Mouse (Mus musculus): ENCODE data around the gene Vash1. TPM values are rescaled to one million over a fixed set of nuclear protein-coding genes. Genes with fewer than 3 reads are reported as not detected.

The Vash1 gene
- polyA plus RNA-seq, 1 experiment from 2014 or later: 9.3 TPM

GRCm38 (mm10) chr12:86659447-86659968, 19.0 kb upstream of the Vash1 start:
- peaks cover 24% of the 10 kb centered on the region for H3K4me1 ChIP-seq
- H3K9ac ChIP-seq: no peak overlapping the region
- no peaks in the 10 kb centered on the region for H3K36me3 ChIP-seq
- no peaks in the 10 kb centered on the region for H3K9me3 ChIP-seq
- H3K27ac ChIP-seq (replicated peaks): peak overlapping the region; percentile 46
- no peak for ATAC-seq (ENCODE audit: extremely low read depth, insufficient number of reproducible peaks, low FRiP score, low TSS enrichment)
- no peak overlapping the region for H3K4me2 ChIP-seq
- no peak overlapping the region for H3K4me3 ChIP-seq
- H3K27me3 ChIP-seq (replicated peaks): peaks cover 8% of the 10 kb centered on the region; the same call in 1 of the 2 replicates
- 44% methylated on average over 6 of the region's 6 CpGs for WGBS

- H3K4me2 ChIP-seq: no peak overlapping the region
- H3K9ac ChIP-seq: no peak overlapping the region
- no peak overlapping the region for H3K4me3 ChIP-seq
- H3K27me3 ChIP-seq (replicated peaks): peaks cover 8% of the 10 kb centered on the region; the same call in 1 of the 2 replicates
- 71% methylated on average over 2 of the region's 2 CpGs for WGBS
- H3K4me1 ChIP-seq: peaks cover 15% of the 10 kb centered on the region
- H3K36me3 ChIP-seq: no peaks in the 10 kb centered on the region
- H3K27ac ChIP-seq (replicated peaks): no peak overlapping the region
- no peaks in the 10 kb centered on the region for H3K9me3 ChIP-seq
- ATAC-seq (ENCODE audit: extremely low read depth, insufficient number of reproducible peaks, low FRiP score, low TSS enrichment): no peak
Observed at GRCm38 (mm10) chr12:86660466-86660865, 18.0 kb upstream of the Vash1 start.

- Histone ChIP-seq H3K27ac (replicated peaks) (no peak overlapping the region), H3K4me1 (no peaks in the 10 kb centered on the region), H3K9me3 (no peaks in the 10 kb centered on the region), H3K9ac (no peak overlapping the region), H3K4me3 (no peak overlapping the region), H3K4me2 (no peak overlapping the region), H3K27me3 (replicated peaks) (peaks cover 5% of the 10 kb centered on the region; the same call in 1 of the 2 replicates), H3K36me3 (no peaks in the 10 kb centered on the region)
- ATAC-seq (ENCODE audit: extremely low read depth, insufficient number of reproducible peaks, low FRiP score, low TSS enrichment): no peak
- 60% methylated on average over 3 of the region's 3 CpGs for WGBS
Observed at GRCm38 (mm10) chr12:86665656-86666055, 12.8 kb upstream of the Vash1 start.

GRCm38 (mm10) chr12:86668404-86668803, 10.1 kb upstream of the Vash1 start:
- H3K27me3 ChIP-seq (replicated peaks): no peaks in the 10 kb centered on the region
- no peak overlapping the region for H3K4me3 ChIP-seq
- H3K36me3 ChIP-seq: no peaks in the 10 kb centered on the region
- no peak overlapping the region for H3K4me2 ChIP-seq
- WGBS: 82% methylated on average over 2 of the region's 2 CpGs
- no peak overlapping the region for H3K9ac ChIP-seq
- peaks cover 12% of the 10 kb centered on the region for H3K4me1 ChIP-seq
- no peaks in the 10 kb centered on the region for H3K9me3 ChIP-seq
- H3K27ac ChIP-seq (replicated peaks): no peak overlapping the region
- no peak for ATAC-seq (ENCODE audit: extremely low read depth, insufficient number of reproducible peaks, low FRiP score, low TSS enrichment)

- Histone ChIP-seq H3K4me2 (no peak overlapping the region), H3K4me1 (peaks cover 12% of the 10 kb centered on the region), H3K27ac (replicated peaks) (no peak overlapping the region), H3K27me3 (replicated peaks) (no peaks in the 10 kb centered on the region), H3K9ac (peak overlapping the region; percentile 50; the same call in 1 of the 2 replicates), H3K4me3 (no peak overlapping the region), H3K36me3 (no peaks in the 10 kb centered on the region), H3K9me3 (no peaks in the 10 kb centered on the region)
- ATAC-seq (ENCODE audit: extremely low read depth, insufficient number of reproducible peaks, low FRiP score, low TSS enrichment): no peak
- WGBS: 49% methylated on average over 4 of the region's 4 CpGs
Observed at GRCm38 (mm10) chr12:86672105-86672504, 6.4 kb upstream of the Vash1 start.

GRCm38 (mm10) chr12:86672507-86672906, 6.0 kb upstream of the Vash1 start:
- 0 out of 2 replicates have a peak, but pooled peaks cover 1% of the 10 kb centered on the region for H3K27me3 ChIP-seq (replicated peaks)
- H3K4me3 ChIP-seq: no peak overlapping the region
- H3K36me3 ChIP-seq: no peaks in the 10 kb centered on the region
- peak overlapping the region; percentile 50; the same call in 1 of the 2 replicates for H3K9ac ChIP-seq
- H3K27ac ChIP-seq (replicated peaks): no peak overlapping the region
- H3K4me1 ChIP-seq: peaks cover 12% of the 10 kb centered on the region
- WGBS: 33% methylated on average over 5 of the region's 5 CpGs
- no peak overlapping the region for H3K4me2 ChIP-seq
- H3K9me3 ChIP-seq: no peaks in the 10 kb centered on the region
- ATAC-seq (ENCODE audit: extremely low read depth, insufficient number of reproducible peaks, low FRiP score, low TSS enrichment): no peak

GRCm38 (mm10) chr12:86679546-86679930, 1.0 kb downstream of the Vash1 start:
- peak overlapping the region; percentile 91 for H3K4me3 ChIP-seq
- H3K9me3 ChIP-seq: no peaks in the 10 kb centered on the region
- 4% methylated on average over 9 of the region's 9 CpGs for WGBS
- H3K4me2 ChIP-seq: peak overlapping the region; percentile 99
- ATAC-seq (ENCODE audit: extremely low read depth, insufficient number of reproducible peaks, low FRiP score, low TSS enrichment): no peak
- peaks cover 40% of the 10 kb centered on the region for H3K4me1 ChIP-seq
- 0 out of 2 replicates have a peak, but pooled peaks cover 4% of the 10 kb centered on the region for H3K27me3 ChIP-seq (replicated peaks)
- H3K27ac ChIP-seq (replicated peaks): peak overlapping the region; percentile 83
- peaks cover 3% of the 10 kb centered on the region; the same call in 1 of the 2 replicates for H3K36me3 ChIP-seq
- H3K9ac ChIP-seq: peak overlapping the region; percentile 93

- Histone ChIP-seq H3K4me3 (peak overlapping the region; percentile 91), H3K27ac (replicated peaks) (peak overlapping the region; percentile 83), H3K4me1 (peaks cover 41% of the 10 kb centered on the region), H3K9ac (peak overlapping the region; percentile 93), H3K9me3 (no peaks in the 10 kb centered on the region), H3K4me2 (peak overlapping the region; percentile 99), H3K27me3 (replicated peaks) (0 out of 2 replicates have a peak, but pooled peaks cover 4% of the 10 kb centered on the region), H3K36me3 (peaks cover 3% of the 10 kb centered on the region; the same call in 1 of the 2 replicates)
- WGBS: 41% methylated on average over 12 of the region's 12 CpGs
- no peak for ATAC-seq (ENCODE audit: extremely low read depth, insufficient number of reproducible peaks, low FRiP score, low TSS enrichment)
Observed at GRCm38 (mm10) chr12:86679991-86680491, 1.5 kb downstream of the Vash1 start.

GRCm38 (mm10) chr12:86680591-86681193, 2.2 kb downstream of the Vash1 start:
- no peak for ATAC-seq (ENCODE audit: extremely low read depth, insufficient number of reproducible peaks, low FRiP score, low TSS enrichment)
- H3K4me3 ChIP-seq: peak overlapping the region; percentile 91
- H3K36me3 ChIP-seq: peaks cover 3% of the 10 kb centered on the region; the same call in 1 of the 2 replicates
- 13% methylated on average over 11 of the region's 11 CpGs for WGBS
- peak overlapping the region; percentile 93 for H3K9ac ChIP-seq
- H3K27ac ChIP-seq (replicated peaks): peak overlapping the region; percentile 83
- no peaks in the 10 kb centered on the region for H3K9me3 ChIP-seq
- H3K4me1 ChIP-seq: peaks cover 48% of the 10 kb centered on the region
- 0 out of 2 replicates have a peak, but pooled peaks cover 4% of the 10 kb centered on the region for H3K27me3 ChIP-seq (replicated peaks)
- H3K4me2 ChIP-seq: peak overlapping the region; percentile 99

- H3K27ac ChIP-seq (replicated peaks): no peak overlapping the region
- H3K36me3 ChIP-seq: peaks cover 9% of the 10 kb centered on the region
- peaks cover 48% of the 10 kb centered on the region for H3K4me1 ChIP-seq
- peak overlapping the region; percentile 99 for H3K4me2 ChIP-seq
- WGBS: 68% methylated on average over 9 of the region's 9 CpGs
- 0 out of 2 replicates have a peak, but pooled peaks cover 4% of the 10 kb centered on the region for H3K27me3 ChIP-seq (replicated peaks)
- H3K9me3 ChIP-seq: no peaks in the 10 kb centered on the region
- H3K9ac ChIP-seq: peak overlapping the region; percentile 28
- no peak for ATAC-seq (ENCODE audit: extremely low read depth, insufficient number of reproducible peaks, low FRiP score, low TSS enrichment)
- peak overlapping the region; percentile 91 for H3K4me3 ChIP-seq
Observed at GRCm38 (mm10) chr12:86681626-86682025, 3.1 kb downstream of the Vash1 start.

GRCm38 (mm10) chr12:86682178-86682577, 3.7 kb downstream of the Vash1 start:
- H3K36me3 ChIP-seq: peaks cover 9% of the 10 kb centered on the region
- H3K27ac ChIP-seq (replicated peaks): no peak overlapping the region
- peak overlapping the region; percentile 99 for H3K4me2 ChIP-seq
- H3K27me3 ChIP-seq (replicated peaks): 0 out of 2 replicates have a peak, but pooled peaks cover 4% of the 10 kb centered on the region
- H3K9me3 ChIP-seq: no peaks in the 10 kb centered on the region
- H3K4me3 ChIP-seq: peak overlapping the region; percentile 91; the same call in 1 of the 2 replicates
- H3K9ac ChIP-seq: peak overlapping the region; percentile 28; the same call in 1 of the 2 replicates
- WGBS: 72% methylated on average over 8 of the region's 8 CpGs
- no peak for ATAC-seq (ENCODE audit: extremely low read depth, insufficient number of reproducible peaks, low FRiP score, low TSS enrichment)
- H3K4me1 ChIP-seq: peaks cover 49% of the 10 kb centered on the region

Measured in heart, embryonic 13.5 days (tissue).